Mouse (Mus musculus): ENCODE data around the gene Lamc1.

Gene Lamc1

DNA sequence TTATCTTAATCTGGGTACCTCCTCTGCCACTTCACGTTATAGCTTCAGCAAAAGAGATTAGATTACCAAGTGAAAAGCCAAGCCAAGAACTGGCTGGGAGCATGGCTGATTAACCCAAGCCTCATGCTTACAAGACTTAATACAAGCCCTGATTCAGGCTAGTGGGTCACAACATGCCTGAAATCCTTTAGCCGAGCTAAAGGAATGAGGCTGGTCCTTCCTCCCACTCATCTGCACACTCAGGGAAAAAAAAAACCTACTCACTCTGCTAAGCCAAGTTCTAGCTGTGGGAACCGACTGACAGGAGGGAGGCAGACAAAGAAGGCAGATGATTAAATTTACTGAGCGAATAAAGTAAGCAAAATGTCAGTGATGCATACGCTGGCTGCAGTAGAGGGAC lies 65.7 kb downstream of the Lamc1 start:
- no peak for DNase-seq (ENCODE audit: low read depth, low spot score)

DNA sequence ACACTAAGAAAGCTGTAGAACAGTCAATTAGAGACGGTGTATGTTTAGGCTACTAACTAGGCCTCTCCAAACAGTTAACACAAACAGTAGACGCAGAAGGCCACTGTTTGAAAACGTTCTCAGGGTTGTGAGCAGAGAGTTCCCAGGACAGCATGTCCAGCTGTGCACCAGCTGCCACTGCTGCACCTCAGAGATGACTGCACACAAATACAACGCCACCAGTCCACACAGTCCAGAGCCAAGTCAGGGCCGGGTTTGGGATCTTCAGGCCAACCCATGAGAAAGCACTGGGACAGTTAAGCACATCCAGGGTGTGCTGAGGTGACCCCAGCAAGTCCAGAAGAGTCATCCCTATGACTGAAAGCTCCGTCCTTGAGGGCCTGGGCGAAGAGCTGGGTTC lies 67.0 kb downstream of the Lamc1 start:
- DNase-seq (ENCODE audit: low read depth, low spot score) = no peak

GRCm38 (mm10) chr1:153265066-153265465 lies 67.5 kb downstream of the Lamc1 start:
- DNase-seq (ENCODE audit: low read depth, low spot score) = no peak

GRCm38 (mm10) chr1:153259752-153260300 lies 72.8 kb downstream of the Lamc1 start:
- DNase-seq (ENCODE audit: low read depth, low spot score) = no peak

DNA sequence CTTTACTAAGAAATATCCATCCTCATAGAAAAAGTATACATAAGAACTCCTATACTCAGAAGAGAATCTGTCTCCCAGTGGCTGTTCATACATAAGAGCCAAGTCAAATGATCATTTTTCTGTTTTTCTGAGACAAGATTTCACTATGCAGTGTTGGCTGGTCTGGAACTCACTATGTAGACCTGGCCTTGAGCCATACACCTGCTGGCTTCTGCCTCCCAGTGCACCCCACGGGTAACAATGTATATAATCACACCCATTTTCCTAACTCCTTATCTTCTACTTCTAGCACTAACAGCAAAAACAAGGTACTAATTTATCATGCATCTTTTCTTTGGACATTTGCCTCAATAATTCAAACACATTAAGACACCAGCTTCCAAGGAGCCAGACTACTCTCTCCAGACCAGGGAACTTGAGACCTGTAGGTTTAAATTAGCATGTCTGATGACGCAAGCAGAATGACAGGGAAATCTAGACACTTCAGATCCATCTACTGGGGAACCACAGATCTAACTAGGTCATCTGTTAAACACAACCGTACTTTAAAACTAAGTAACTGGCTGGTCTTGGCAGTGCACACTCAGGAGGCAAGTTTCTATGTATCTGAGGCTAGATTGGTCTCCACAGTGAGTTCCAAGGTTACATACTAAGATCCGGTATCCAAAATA lies 79.9 kb downstream of the Lamc1 start:
- DNase-seq (ENCODE audit: low read depth, low spot score) = no peak

DNA sequence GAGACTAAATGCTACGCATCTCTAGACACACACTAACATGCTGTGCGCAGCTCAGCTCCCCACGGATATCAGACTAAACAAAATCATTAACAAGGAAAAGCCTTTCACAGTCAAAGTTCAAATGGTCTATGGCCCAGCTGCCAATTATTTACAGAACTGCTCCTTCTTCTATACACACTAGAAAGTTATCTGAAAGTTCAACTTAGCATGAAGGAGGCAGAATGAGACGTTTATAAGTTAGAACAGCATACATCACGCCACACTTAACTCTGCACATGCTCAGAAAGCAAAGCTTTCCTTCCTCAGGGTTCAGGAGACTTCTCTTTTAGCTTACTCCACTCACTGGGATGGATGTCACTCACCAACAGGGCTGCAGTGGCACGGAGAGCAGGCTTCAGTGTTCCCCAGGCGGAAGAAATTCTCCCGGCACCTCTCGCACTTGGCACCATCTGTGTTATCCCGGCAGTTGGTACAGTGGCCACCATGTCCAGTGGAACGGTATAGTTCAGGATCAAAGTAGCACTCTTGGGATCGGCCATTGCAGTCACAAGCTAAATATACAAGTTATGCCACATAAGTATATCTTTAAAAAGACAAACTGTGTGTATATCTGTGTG lies 80.9 kb downstream of the Lamc1 start:
- no peak for DNase-seq (ENCODE audit: low read depth, low spot score)

GRCm38 (mm10) chr1:153241346-153241745 lies 91.2 kb downstream of the Lamc1 start:
- DNase-seq (ENCODE audit: low read depth, low spot score) = no peak

GRCm38 (mm10) chr1:153235576-153235975 lies 97.0 kb downstream of the Lamc1 start:
- DNase-seq (ENCODE audit: low read depth, low spot score) = no peak

GRCm38 (mm10) chr1:153231681-153232080 lies 100.9 kb downstream of the Lamc1 start:
- no peak for DNase-seq (ENCODE audit: low read depth, low spot score)

DNA sequence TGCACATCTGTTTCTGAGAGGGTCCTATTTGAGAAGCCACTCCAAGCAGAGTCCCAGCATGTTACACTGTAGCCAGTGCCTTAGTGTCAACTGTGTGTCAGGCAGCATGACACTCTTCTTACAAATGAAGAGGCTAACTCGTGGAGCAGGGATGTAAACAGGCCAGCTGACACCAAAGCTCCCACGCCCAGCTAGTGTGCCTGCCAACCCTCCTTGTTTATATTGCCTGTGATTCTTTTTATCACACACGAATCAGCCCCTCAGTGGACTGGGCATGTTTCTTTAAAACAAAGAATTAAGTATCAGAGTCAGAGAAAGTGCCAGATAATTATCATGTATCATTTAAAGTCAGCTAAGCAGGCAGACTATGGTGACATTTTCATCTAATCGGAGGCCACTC lies 104.7 kb downstream of the Lamc1 start:
- no peak for DNase-seq (ENCODE audit: low read depth, low spot score)

- no peak for DNase-seq (ENCODE audit: low read depth, low spot score)
These were observed 105.5 kb downstream of the Lamc1 start for GRCm38 (mm10) chr1:153227096-153227495.

DNA sequence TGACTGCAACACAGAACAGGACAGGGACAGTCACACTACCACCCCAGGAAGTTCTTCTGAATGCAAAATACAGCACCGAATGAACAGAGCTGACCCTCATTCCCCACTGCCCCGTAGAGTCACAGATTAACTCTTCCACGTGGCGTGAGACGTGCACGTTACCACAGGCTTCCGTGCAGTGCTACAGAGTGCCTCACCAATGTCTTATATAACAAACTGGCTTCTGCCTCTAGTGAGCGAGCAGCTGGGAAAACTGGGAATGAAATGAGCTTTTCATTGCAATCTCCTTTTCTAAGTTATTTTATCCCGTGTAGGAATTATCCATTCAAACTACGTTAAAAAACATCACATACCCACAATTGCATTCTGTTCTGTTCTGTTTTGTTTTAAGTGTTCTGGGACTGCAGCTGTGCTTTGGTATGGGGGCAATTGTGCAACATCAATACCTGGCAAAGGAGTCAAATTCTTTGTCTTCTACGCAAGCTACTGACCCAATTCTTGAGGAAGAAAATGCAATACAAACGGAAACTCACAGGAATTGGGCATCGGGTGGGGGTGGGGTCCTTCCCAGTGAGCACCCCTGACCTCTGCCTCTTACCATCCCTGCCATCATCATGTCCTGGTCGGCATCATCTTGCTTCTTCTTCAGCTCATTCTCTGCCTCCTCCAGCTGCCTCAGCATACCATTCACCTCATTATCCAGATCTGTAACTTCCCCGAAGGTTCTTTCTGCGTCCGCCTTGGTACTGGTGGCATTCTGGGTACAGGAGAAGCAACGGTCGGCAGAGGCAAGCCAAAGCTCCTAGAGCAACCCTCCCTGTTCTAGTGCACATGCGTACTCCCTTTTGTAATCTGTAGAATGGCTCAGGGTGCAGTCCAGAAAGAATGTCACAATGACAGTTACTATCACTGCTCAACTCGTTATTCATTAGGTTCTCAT lies 106.5 kb downstream of the Lamc1 start:
- DNase-seq (ENCODE audit: low read depth, low spot score) = no peak

DNA sequence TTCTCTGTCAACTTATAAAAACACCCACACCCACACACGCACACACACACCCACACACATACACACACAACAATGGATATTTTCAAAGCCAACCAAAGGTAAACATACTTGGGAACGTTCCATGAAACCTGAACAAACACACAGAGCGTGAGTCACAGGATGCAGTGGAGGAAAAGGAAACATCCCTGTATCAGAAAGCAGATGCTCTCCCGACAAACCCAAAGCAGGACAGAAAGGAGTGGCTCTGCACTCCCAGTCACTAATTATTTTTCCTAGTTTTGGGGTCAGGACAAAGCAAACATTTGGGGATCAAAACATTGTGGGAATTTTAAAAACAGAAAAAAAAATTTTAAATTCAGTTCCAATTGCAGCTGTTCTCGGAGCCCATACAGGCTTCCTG lies 108.3 kb downstream of the Lamc1 start:
- DNase-seq (ENCODE audit: low read depth, low spot score) = no peak

- no peak for DNase-seq (ENCODE audit: low read depth, low spot score)
These were observed 113.2 kb downstream of the Lamc1 start for GRCm38 (mm10) chr1:153219376-153219775.

DNA sequence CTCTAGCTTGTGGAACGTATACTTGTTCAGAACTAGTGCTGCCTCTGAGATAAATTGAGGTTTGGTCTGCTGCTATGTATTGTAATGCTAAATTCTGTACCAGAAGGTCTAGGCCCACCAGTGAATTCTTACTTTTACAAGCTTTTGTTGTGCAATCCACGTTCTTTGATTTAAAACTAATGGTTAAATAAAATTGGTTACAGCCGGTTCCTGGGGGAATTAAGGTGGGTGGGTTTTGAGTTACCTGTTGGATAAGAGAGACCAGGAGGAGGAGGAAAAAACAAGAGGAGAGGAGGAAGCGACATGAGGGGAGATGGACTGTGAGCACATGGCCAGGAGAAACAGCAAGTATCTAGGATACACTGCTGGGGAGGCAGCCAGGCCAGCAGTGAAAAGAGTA lies 116.1 kb downstream of the Lamc1 start:
- no peak for DNase-seq (ENCODE audit: low read depth, low spot score)

DNA sequence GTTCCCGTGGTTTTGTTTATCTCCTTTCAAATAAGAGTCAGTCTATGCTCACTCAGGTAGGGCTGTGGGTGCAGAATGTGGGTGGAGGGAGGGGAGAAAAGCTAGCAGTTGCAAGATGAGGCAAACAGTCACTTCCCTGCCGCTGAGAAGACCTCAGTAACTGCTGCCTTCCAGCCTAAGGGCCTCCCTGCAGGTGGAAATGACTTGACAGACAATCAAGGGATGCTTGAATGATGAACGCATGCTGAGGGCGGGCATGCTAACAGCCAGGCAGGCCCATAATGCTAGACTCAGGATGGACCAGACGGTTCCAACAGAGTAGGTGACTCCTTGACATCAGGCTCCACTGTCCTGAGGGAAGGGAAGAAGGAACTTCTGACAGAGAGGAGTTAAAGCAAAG lies 116.9 kb downstream of the Lamc1 start:
- DNase-seq (ENCODE audit: low read depth, low spot score) = no peak

DNA sequence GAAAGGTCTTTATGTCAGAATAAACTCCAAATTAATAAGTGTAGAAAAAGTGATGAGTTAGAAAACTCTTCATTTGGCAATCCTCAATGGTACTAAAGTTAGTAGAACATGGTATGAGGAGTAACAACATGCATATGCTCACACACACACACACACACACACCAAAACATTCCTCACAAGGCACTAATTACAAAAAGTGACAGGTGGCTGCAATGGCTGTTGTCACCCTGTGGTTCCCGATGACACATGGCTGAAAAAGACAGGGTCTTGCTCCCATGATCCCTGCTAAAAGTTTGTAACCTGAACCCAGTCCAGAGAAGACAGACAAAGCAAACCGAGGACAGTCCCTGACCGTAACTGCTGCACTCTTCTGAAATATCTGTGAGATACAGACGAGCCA lies 121.6 kb downstream of the Lamc1 start:
- DNase-seq (ENCODE audit: low read depth, low spot score) = no peak

- DNase-seq (ENCODE audit: low read depth, low spot score) = no peak
These were observed 122.4 kb downstream of the Lamc1 start for GRCm38 (mm10) chr1:153210198-153210597.

GRCm38 (mm10) chr1:153202195-153202594 lies 130.4 kb downstream of the Lamc1 start:
- DNase-seq (ENCODE audit: low read depth, low spot score) = no peak

- no peak for DNase-seq (ENCODE audit: low read depth, low spot score)
These were observed 131.1 kb downstream of the Lamc1 start for GRCm38 (mm10) chr1:153201448-153201847.

DNA sequence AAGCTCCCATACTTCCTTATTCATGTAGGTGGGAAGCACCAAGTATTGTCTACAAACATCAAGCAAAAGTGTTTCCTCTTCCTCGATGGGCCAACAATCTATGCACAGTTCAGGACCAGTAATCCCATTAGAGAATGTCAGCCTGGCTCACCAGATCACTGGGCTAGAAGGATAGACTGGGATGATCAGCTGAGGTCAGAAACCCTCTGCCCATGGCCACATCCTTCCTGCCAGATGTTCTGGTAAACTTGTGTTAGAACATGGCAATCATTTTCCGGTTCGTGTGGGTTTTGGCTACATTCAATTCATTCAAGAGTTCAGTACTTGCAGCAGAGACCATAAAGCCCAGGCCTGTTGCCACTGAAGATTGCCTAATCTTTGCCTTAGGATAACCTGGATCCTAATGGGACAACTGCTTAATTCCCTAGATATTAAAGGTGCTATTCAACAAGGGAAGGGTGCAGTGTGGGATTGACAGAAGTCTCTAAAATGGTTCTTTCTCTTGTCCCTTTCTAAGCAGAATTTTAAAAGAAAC lies 135.2 kb downstream of the Lamc1 start:
- DNase-seq (ENCODE audit: low read depth, low spot score) = no peak

DNA sequence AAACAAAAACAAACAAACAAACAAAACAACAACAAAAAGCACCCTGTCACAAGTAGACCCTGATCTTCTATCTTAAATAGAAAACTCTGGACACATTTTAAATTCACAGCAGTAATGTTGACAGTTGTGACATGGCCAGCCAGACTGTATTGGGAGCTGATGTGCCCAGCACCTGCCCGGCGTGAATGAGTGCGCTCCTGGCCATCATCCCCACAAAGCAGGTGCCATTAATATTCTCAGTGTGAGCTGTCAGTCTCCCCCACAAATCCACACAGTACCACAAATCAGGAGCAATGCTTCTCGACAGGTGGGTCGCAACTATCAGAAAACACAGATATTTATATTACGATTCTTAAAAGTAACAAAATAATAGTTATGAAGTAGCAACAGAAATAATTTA lies 139.6 kb downstream of the Lamc1 start:
- DNase-seq (ENCODE audit: low read depth, low spot score) = no peak

Data from forelimb bud, embryonic 11.5 days (tissue).